Mouse (Mus musculus) stomach, embryonic 16.5 days (tissue): ENCODE measurements around the gene Treml2. TPM values are rescaled to one million over a fixed set of nuclear protein-coding genes. Genes with fewer than 3 reads are reported as not detected.
A peak's percentile ranks its signal among the peaks of the same experiment; 100 is the strongest.

Source experiments
- ATAC-seq: fragments of 200-750 bp; cut with Nextera tagmentation; 2 replicates; pipeline ENCODE4 v1.8.0; 2017; ENCODE audit warnings: moderate number of reproducible peaks, moderate TSS enrichment; ENCODE audit not compliant: insufficient read depth, low FRiP score
- H3K27ac ChIP-seq: fragments of 300-500 bp; sonication (generic); 2 replicates; pipeline ENCODE4 v1.5.1; 2014; ENCODE audit warnings: low read length
- H3K27me3 ChIP-seq: fragments of 300-500 bp; sonication (generic); 2 replicates; pipeline ENCODE4 v1.6.1; 2014; ENCODE audit warnings: low read length, control low read depth, mixed read lengths; ENCODE audit not compliant: control insufficient read depth, insufficient read depth
- H3K36me3 ChIP-seq: fragments of 300-500 bp; sonication (generic); 2 replicates; pipeline ENCODE4 v1.6.1; 2014; ENCODE audit warnings: low read length; ENCODE audit not compliant: control insufficient read depth, insufficient read depth
- H3K4me1 ChIP-seq: fragments of 300-500 bp; sonication (generic); 2 replicates; pipeline ENCODE4 v1.6.1; 2014; ENCODE audit warnings: low read length, control low read depth, mixed read lengths; ENCODE audit not compliant: control insufficient read depth, insufficient read depth
- H3K4me2 ChIP-seq: fragments of 300-500 bp; sonication (generic); 2 replicates; pipeline ENCODE4 v1.6.1; 2014; ENCODE audit warnings: low read depth, low read length, mixed read lengths
- H3K4me3 ChIP-seq: fragments of 300-500 bp; sonication (generic); replicated peaks from 2 replicates; pipeline ENCODE4 v1.5.1; 2014; ENCODE audit warnings: mild to moderate bottlenecking, low read length
- H3K9ac ChIP-seq: fragments of 300-500 bp; sonication (generic); 2 replicates; pipeline ENCODE4 v1.6.1; 2014; ENCODE audit warnings: low read length
- H3K9me3 ChIP-seq: fragments of 300-500 bp; sonication (generic); replicated peaks from 2 replicates; pipeline ENCODE4 v1.6.1; 2016; ENCODE audit warnings: low read length, control low read depth; ENCODE audit not compliant: control insufficient read depth
- WGBS: fragments of 180-500 bp; shearing (Covaris S2); extraction: QIAGEN DNeasy Blood & Tissue Kit; methylation state at CpG from one replicate; pipeline ENCODE4 v1.1.7; 2014; 5-methylcytosine and 5-hydroxymethylcytosine counted together
- polyA plus RNA-seq: library from polyadenylated mRNA; unstranded; fragments of >200 nt; fragmentation: Nextera tagmentation; extraction: Ambion mirVana; gene quantifications from 2 replicates; pipeline ENCODE4 v1.2.1, GENCODE M21; 2015

Gene Treml2
- polyA plus RNA-seq, 1 experiment from 2014 or later, result 0.48 TPM

DNA sequence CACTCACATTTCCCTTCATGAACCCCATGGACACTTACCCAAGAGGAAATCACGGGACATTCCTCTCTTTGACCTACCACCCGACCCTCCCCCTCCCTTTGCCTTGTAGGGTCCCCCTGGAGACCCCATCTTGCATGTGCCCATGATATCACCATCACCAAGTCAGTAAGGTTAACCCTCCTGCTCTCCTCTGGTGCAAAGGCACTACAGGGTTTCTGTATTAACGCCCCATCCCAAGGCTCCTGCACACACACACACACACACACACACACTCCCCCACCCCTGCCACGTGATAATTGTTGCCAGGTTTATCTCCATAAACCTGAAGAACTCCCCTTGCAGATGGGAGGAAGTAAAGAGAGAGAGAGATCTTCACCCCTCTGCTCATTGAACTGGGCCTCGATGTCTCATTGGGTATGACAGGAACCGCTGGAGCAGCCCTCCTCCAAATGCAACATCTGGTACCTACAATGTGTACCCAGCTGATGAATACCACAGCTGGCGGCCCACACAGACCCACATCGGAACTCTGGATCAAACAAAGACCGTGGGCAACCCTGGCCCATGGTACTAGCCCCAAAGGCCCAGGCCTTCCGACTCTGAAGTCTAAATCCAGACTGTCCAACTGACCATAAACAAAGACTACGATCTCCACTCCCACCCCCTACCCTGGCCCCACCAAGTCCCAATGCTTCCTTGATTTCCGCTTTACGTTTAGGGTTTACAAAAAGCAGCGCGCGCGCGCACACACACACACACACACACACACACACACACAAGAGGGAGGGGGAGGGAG is 18.2 kb upstream of the Treml2 start:
- Histone ChIP-seq H3K9ac (peak overlapping the region; percentile 57; the same call in 1 of the 2 replicates), H3K27ac (no peak overlapping the region)
- no peak for ATAC-seq

DNA sequence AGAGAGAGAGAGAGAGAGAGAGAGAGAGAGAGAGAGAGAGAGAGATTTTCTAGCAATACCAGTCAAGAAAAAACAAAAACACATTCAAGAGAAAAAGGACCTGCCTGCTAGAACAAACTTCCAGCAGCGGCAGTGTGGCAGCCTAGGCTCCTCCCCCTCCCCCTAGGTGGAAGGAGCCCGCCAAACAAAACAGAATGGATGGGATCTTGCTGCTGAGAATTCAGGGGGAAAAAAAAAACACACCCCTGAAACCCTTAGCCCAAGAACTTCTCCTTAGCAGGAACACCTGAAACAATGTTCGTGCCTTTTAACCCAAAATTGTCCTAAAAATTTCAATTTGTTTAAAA is 17.6 kb upstream of the Treml2 start:
- ATAC-seq, result no peak
- H3K4me3 ChIP-seq, result peak overlapping the region; percentile 29
- H3K9me3 ChIP-seq, result no peaks in the 10 kb centered on the region
- H3K27me3 ChIP-seq, result no peaks in the 10 kb centered on the region
- peak overlapping the region; percentile 57; the same call in 1 of the 2 replicates for H3K9ac ChIP-seq
- peak overlapping the region; percentile 52 for H3K4me2 ChIP-seq
- H3K27ac ChIP-seq, result no peak overlapping the region
- H3K36me3 ChIP-seq, result no peaks in the 10 kb centered on the region
- WGBS, result 7% methylated on average over 3 of the region's 3 CpGs
- peaks cover 4% of the 10 kb centered on the region; the same call in 1 of the 2 replicates for H3K4me1 ChIP-seq

More for the DNA sequence above, 18.2 kb upstream of the Treml2 start:
- 21% methylated on average over 18 of the region's 18 CpGs for WGBS
- no peaks in the 10 kb centered on the region for H3K9me3 ChIP-seq
- peak overlapping the region; percentile 29 for H3K4me3 ChIP-seq
- H3K36me3 ChIP-seq, result no peaks in the 10 kb centered on the region
- H3K4me2 ChIP-seq, result peak overlapping the region; percentile 52
- H3K27me3 ChIP-seq, result no peaks in the 10 kb centered on the region
- peaks cover 4% of the 10 kb centered on the region; the same call in 1 of the 2 replicates for H3K4me1 ChIP-seq

DNA sequence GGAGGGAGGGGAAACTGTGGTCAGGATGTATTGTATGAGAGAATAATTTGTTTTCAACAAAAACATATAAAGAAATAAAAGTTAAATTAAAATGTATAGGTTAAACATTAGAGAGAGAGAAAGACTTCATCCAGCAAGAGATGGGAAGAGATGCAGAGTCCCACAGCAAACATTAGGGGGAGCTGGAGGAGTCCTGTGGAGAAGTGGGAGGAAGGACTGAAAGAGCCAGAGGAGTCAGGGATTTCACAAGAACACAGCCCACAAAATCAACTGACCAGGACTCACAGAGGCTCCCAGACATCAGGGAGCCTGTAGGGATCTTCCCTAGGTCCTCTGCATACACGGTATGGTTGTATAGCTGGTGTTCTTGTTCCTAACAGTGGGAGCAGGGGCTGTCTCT is 12.5 kb upstream of the Treml2 start:
- Histone ChIP-seq H3K9ac (no peak overlapping the region), H3K4me3 (no peak overlapping the region), H3K9me3 (no peaks in the 10 kb centered on the region), H3K4me2 (no peak overlapping the region), H3K36me3 (no peaks in the 10 kb centered on the region), H3K27ac (no peak overlapping the region), H3K27me3 (no peaks in the 10 kb centered on the region), H3K4me1 (no peaks in the 10 kb centered on the region)
- WGBS, result 47% methylated on average over 1 of the region's 1 CpGs
- no peak for ATAC-seq

DNA sequence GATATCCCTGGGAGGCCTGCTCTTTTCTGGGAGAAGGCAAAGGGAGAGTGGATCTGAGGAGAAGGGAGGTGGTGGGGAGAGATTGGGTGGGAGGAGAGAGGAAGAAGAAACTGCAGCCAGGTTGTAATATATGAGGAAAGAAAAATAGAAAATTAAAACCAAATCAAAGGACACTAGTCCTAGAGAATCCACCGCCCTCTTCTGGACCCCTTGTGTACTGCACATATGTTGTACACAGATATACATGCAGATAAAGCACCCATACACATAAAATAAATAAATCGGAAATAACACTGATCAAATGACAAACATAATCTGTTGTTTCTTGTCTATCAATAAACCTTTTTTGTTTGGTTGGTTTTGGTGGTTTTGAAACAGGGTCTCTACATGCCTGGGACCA is 12.0 kb upstream of the Treml2 start:
- Histone ChIP-seq H3K36me3 (no peaks in the 10 kb centered on the region), H3K4me1 (no peaks in the 10 kb centered on the region), H3K4me3 (no peak overlapping the region), H3K4me2 (no peak overlapping the region), H3K9ac (no peak overlapping the region), H3K9me3 (no peaks in the 10 kb centered on the region), H3K27ac (no peak overlapping the region), H3K27me3 (no peaks in the 10 kb centered on the region)
- WGBS, result 55% methylated on average over 2 of the region's 2 CpGs
- ATAC-seq, result no peak

DNA sequence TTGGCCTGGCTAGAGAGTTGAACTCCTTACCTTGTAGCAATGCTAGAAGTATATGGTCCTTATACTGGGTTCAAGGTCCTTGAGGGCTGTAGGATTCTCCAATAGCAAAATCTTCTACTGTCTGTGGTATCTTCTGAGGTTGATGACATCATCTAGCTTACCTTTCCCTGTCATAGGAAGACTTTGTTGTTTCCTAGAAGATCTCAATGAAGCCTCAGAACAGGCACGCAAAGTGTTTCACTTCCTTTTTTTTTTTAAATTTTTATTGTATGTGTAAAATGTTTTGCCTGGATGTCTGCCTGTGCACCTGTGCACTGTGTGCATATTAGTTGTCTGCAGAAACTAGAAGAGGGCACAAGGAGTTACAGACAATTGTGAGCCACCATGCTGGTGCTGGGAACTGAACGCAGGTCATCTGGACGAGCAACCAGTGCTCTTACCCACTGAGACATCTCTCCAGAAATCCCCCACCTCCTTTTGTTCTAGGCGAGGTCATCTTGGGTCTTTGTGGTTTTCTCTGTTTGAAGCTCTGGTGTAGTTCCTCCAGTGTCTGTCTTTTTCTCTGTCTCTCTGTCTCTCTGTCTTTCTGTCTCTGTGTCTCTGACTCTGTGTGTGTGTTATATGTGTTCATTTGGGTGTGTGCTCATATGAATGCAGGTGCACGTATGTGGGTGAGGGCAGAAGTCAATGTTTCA is 5.7 kb upstream of the Treml2 start:
- WGBS, result 78% methylated on average over 5 of the region's 5 CpGs

DNA sequence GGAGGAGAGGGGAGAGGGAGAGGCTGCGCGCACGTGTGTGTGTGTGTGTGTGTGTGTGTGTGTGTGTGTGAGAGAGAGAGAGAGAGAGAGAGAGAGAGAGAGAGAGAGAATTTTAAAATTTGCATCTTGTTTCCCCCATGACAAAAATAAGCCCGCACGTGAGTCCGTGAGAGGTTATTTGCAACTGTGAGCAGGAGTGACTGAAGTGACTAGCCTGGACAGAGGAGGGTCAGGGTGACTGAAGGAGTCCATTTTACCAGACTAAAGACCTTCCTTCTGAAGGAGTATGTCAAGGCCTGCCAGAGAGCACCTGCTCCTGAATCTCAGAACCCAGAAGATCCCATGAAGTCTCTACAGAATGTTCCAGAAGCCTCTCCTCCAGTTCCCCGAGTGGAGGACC is 458 bp downstream of the Treml2 start:
- ATAC-seq, result no peak
- 0 out of 2 replicates have a peak overlapping the region, but pooled peaks have one; percentile 19 for H3K27ac ChIP-seq
- no peak overlapping the region for H3K4me3 ChIP-seq
- no peaks in the 10 kb centered on the region for H3K4me1 ChIP-seq
- H3K27me3 ChIP-seq, result no peaks in the 10 kb centered on the region
- WGBS, result 46% methylated on average over 7 of the region's 7 CpGs
- no peaks in the 10 kb centered on the region for H3K9me3 ChIP-seq
- no peaks in the 10 kb centered on the region for H3K36me3 ChIP-seq
- no peak overlapping the region for H3K4me2 ChIP-seq
- no peak overlapping the region for H3K9ac ChIP-seq

More for the DNA sequence above, 5.7 kb upstream of the Treml2 start:
- Histone ChIP-seq H3K27me3 (no peaks in the 10 kb centered on the region), H3K9me3 (no peaks in the 10 kb centered on the region), H3K4me3 (no peak overlapping the region), H3K4me1 (no peaks in the 10 kb centered on the region), H3K4me2 (no peak overlapping the region), H3K27ac (no peak overlapping the region), H3K9ac (no peak overlapping the region), H3K36me3 (no peaks in the 10 kb centered on the region)
- no peak for ATAC-seq

DNA sequence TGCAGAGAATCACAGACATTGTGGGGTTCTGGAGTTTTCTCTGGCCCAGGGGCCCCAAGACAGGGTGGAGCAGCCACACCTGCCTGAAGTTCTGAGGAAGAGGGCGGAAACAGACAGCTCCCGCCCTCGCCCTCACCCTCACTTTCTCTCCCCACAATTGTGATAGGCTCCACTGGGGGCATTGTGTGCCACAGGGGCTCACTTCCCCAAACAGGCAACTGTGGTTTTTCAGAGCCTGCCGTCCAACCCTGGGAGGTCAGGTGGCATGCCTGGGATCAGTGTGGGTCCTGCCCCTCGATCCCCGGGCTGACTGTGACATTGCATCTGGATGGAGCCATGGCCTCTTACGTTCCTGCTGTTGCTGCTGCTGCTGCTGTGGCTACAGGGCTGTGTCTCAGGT is 901 bp downstream of the Treml2 start:
- Histone ChIP-seq H3K4me2 (no peak overlapping the region), H3K9me3 (no peaks in the 10 kb centered on the region), H3K4me1 (no peaks in the 10 kb centered on the region), H3K4me3 (no peak overlapping the region), H3K36me3 (no peaks in the 10 kb centered on the region), H3K27ac (0 out of 2 replicates have a peak overlapping the region, but pooled peaks have one; percentile 19), H3K27me3 (no peaks in the 10 kb centered on the region), H3K9ac (no peak overlapping the region)
- 54% methylated on average over 7 of the region's 7 CpGs for WGBS
- no peak for ATAC-seq

DNA sequence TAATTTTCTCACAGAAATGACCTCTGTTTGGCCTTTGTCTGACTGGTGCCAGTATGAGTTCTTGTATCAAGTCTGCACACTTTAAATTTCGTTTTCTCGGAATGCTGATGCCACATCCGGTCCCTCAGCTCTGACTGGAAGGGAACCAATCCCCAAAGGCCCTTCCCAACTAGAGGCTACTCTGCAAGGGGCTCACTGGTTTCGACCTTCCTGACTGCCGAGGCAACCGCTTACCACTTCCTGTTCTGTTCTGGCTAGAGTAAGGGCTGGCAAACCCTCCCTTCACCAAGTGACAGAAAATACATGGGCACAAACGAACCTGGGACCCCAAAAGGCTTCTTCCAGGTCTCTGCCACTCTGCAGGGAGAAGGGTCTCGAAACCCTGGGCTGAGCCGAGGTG is 1.6 kb downstream of the Treml2 start:
- H3K9ac ChIP-seq, result no peak overlapping the region
- no peaks in the 10 kb centered on the region for H3K36me3 ChIP-seq
- H3K27ac ChIP-seq, result no peak overlapping the region
- H3K27me3 ChIP-seq, result no peaks in the 10 kb centered on the region
- H3K4me2 ChIP-seq, result 0 out of 2 replicates have a peak overlapping the region, but pooled peaks have one; percentile 2
- WGBS, result 73% methylated on average over 9 of the region's 9 CpGs
- H3K9me3 ChIP-seq, result no peaks in the 10 kb centered on the region
- 0 out of 2 replicates have a peak overlapping the region, but pooled peaks have one; percentile 1 for H3K4me3 ChIP-seq
- ATAC-seq, result no peak; the same call in 1 of the 2 replicates
- H3K4me1 ChIP-seq, result no peaks in the 10 kb centered on the region

DNA sequence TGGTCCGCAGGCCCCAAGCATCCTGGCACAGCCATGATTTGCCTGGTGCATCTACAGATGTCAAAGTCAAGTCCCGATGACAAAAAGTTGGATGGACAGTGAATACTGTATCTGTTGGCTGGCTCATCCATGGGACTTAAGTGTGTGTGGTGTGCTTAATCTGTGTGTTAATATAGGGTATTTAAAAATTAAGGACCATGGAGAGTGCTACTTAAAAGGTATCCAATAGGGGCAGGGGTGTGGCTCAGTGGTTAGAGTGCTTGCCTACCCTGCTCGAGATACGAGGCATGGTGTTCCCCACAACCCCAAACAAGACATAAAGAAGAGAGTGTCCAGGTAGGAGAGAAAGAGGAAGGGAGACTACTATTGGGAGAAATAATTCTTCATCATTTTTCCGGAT is 2.5 kb downstream of the Treml2 start:
- H3K36me3 ChIP-seq, result no peaks in the 10 kb centered on the region
- no peak overlapping the region for H3K4me2 ChIP-seq
- no peak for ATAC-seq
- H3K4me3 ChIP-seq, result no peak overlapping the region
- no peaks in the 10 kb centered on the region for H3K9me3 ChIP-seq
- no peaks in the 10 kb centered on the region for H3K27me3 ChIP-seq
- H3K27ac ChIP-seq, result no peak overlapping the region
- no peak overlapping the region for H3K9ac ChIP-seq
- 83% methylated on average over 5 of the region's 5 CpGs for WGBS
- H3K4me1 ChIP-seq, result no peaks in the 10 kb centered on the region
